Mouse (Mus musculus) ZHBTc4 (cell line): Measurements from ENCODE around the gene Vma21-ps.
"Not testable (repeated sequence)": the region's sequence is repeated elsewhere in the genome, so short reads cannot be mapped to it uniquely, and the experiment has no call there.

ENCODE experiments used
- DNase-seq: peaks from one replicate; pipeline ENCODE4 v3.0.0-alpha.2; 2011; ENCODE audit warnings: low read depth, low spot score

Vma21-ps gene

GRCm38 (mm10) chr4:52497144-52497543 is at the start of gene Vma21-ps:
TSS of gene Vma21-ps (minus strand) at chr4:52497244.
- DNase-seq: not testable (repeated sequence)

GRCm38 (mm10) chr4:52543001-52543400 is 46.0 kb upstream of the Vma21-ps start:
- peak; percentile 83 for DNase-seq

GRCm38 (mm10) chr4:52530636-52531035 is 33.6 kb upstream of the Vma21-ps start:
- DNase-seq: no peak

GRCm38 (mm10) chr4:52526464-52526863 is 29.4 kb upstream of the Vma21-ps start:
- no peak for DNase-seq

GRCm38 (mm10) chr4:52519301-52519700 is 22.3 kb upstream of the Vma21-ps start:
- no peak for DNase-seq

- DNase-seq: peak; percentile 91
Observed at GRCm38 (mm10) chr4:52517580-52517979, 20.5 kb upstream of the Vma21-ps start.

GRCm38 (mm10) chr4:52487486-52487885 is 9.6 kb downstream of the Vma21-ps start:
- no peak for DNase-seq

GRCm38 (mm10) chr4:52473431-52473830 is 23.6 kb downstream of the Vma21-ps start:
- DNase-seq: no peak

- no peak for DNase-seq
Observed at GRCm38 (mm10) chr4:52461321-52461720, 35.7 kb downstream of the Vma21-ps start.

GRCm38 (mm10) chr4:52459726-52460125 is 37.3 kb downstream of the Vma21-ps start:
- peak; percentile 79 for DNase-seq
